Mouse (Mus musculus) liver, adult 2 months (tissue): ENCODE results near the gene 1700029P11Rik. TPM values are rescaled to one million over a fixed set of nuclear protein-coding genes. Genes with fewer than 3 reads are reported as not detected.

Experiments used
- DNase-seq: peaks from one replicate; pipeline ENCODE4 v3.0.0-alpha.2; 2011; ENCODE audit warnings: low read depth, low spot score; ENCODE audit errors: extremely low read depth
- H3K27ac ChIP-seq: fragments of 200-500 bp; replicated peaks from 2 replicates; pipeline ENCODE4 v1.5.1; 2012; ENCODE audit warnings: low read depth, mild to moderate bottlenecking, control low read depth, inconsistent platforms, low read length; ENCODE audit not compliant: insufficient read depth
- H3K27me3 ChIP-seq: fragments of 200-500 bp; 2 replicates; pipeline ENCODE4 v1.6.1; 2012; ENCODE audit warnings: mild to moderate bottlenecking, moderate library complexity, low read length, inconsistent platforms; ENCODE audit not compliant: control insufficient read depth, insufficient read depth
- H3K36me3 ChIP-seq: fragments of 200-500 bp; 2 replicates; pipeline ENCODE4 v1.6.1; 2012; ENCODE audit warnings: low read length, inconsistent platforms; ENCODE audit not compliant: control insufficient read depth, insufficient read depth
- H3K4me1 ChIP-seq: fragments of 200-500 bp; 2 replicates; pipeline ENCODE4 v1.6.1; 2011; ENCODE audit warnings: low read length; ENCODE audit not compliant: control insufficient read depth, insufficient read depth
- H3K4me3 ChIP-seq: fragments of 200-500 bp; 2 replicates; pipeline ENCODE4 v1.5.1; 2011; ENCODE audit warnings: low read depth, mild to moderate bottlenecking, control low read depth, low read length, moderate library complexity; ENCODE audit not compliant: insufficient read depth
- H3K79me2 ChIP-seq: fragments of 200-500 bp; 2 replicates; pipeline ENCODE4 v1.6.1; 2012; ENCODE audit warnings: inconsistent platforms, mild to moderate bottlenecking, low read length, moderate library complexity; ENCODE audit not compliant: control insufficient read depth, insufficient read depth
- H3K9ac ChIP-seq: fragments of 200-500 bp; 2 replicates; pipeline ENCODE4 v1.6.1; 2012; ENCODE audit warnings: low read depth, mild to moderate bottlenecking, control low read depth, inconsistent platforms, low read length
- CTCF ChIP-seq: fragments of 200-500 bp; IDR thresholded peaks from 2 replicates; pipeline ENCODE4 v1.5.1; 2011; ENCODE audit warnings: low read depth, low read length, control low read depth
- POLR2A ChIP-seq: fragments of 200-500 bp; IDR thresholded peaks from 2 replicates; pipeline ENCODE4 v1.6.1; 2011; ENCODE audit warnings: low read length, control low read depth; ENCODE audit not compliant: insufficient read depth; ENCODE audit errors: extremely low read depth
- WGBS: fragments of 180-500 bp; shearing (Covaris S2); methylation state at CpG from one replicate; pipeline ENCODE4 v1.1.7; 2018; 5-methylcytosine and 5-hydroxymethylcytosine counted together
- polyA plus RNA-seq: library from polyadenylated mRNA; depleted of rRNA; stranded (reverse); fragments of >200 nt; gene quantifications from 2 replicates; pipeline ENCODE4 v1.2.3, GENCODE M21; 2012
- total RNA-seq: library from RNA; depleted of rRNA; stranded (reverse); fragments of >200 nt; gene quantifications from 2 replicates; pipeline ENCODE4 v1.2.3, GENCODE M21; 2014

Gene 1700029P11Rik
- total and polyA plus RNA-seq, 2 experiments = not detected

GRCm38 (mm10) chr15:82016830-82017229, 36.5 kb downstream of the 1700029P11Rik start:
- peaks cover 4% of the 10 kb centered on the region; the same call in 1 of the 2 replicates for H3K79me2 ChIP-seq
- H3K27me3 ChIP-seq = no peaks in the 10 kb centered on the region
- H3K4me3 ChIP-seq = peak overlapping the region; percentile 63
- H3K27ac ChIP-seq = no peak overlapping the region
- 24% methylated on average over 6 of the region's 6 CpGs for WGBS
- peaks cover 11% of the 10 kb centered on the region; the same call in 1 of the 2 replicates for H3K4me1 ChIP-seq
- no peak for TF ChIP-seq POLR2A
- TF ChIP-seq CTCF = no peak
- H3K36me3 ChIP-seq = no peaks in the 10 kb centered on the region
- no peak for DNase-seq
- peak overlapping the region; percentile 66; the same call in 1 of the 2 replicates for H3K9ac ChIP-seq

DNA sequence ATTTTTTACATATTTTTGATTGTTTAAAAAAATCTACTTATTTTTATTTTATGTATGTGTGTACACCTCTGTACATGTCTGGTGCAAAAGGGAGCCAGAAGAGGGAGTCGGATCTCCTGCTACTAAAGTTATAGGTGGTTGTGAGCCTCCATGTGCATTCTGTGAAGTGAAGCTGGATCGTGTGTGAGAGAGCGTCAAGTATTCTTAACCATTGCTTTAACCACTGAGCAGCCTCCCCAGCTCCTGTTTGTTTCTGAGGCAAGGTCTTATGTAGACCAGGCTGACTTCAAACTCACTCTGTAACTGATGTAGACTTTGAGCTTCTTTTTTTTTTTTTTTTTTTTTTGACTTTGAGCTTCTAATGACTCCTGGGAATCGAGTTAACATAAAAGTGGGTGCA, 37.1 kb downstream of the 1700029P11Rik start:
- H3K27ac ChIP-seq = no peak overlapping the region
- no peak for TF ChIP-seq CTCF
- H3K36me3 ChIP-seq = no peaks in the 10 kb centered on the region
- H3K4me3 ChIP-seq = no peak overlapping the region
- WGBS = 68% methylated on average over 4 of the region's 4 CpGs
- peaks cover 11% of the 10 kb centered on the region; the same call in 1 of the 2 replicates for H3K4me1 ChIP-seq
- no peak overlapping the region for H3K9ac ChIP-seq
- H3K27me3 ChIP-seq = no peaks in the 10 kb centered on the region
- no peak for DNase-seq
- H3K79me2 ChIP-seq = no peaks in the 10 kb centered on the region; the same call in 1 of the 2 replicates

- DNase-seq = no peak
- H3K27ac ChIP-seq = no peak overlapping the region
- no peak overlapping the region for H3K9ac ChIP-seq
- TF ChIP-seq CTCF (no peak), POLR2A (no peak)
- H3K27me3 ChIP-seq = no peaks in the 10 kb centered on the region
- H3K36me3 ChIP-seq = no peaks in the 10 kb centered on the region
- H3K79me2 ChIP-seq = no peaks in the 10 kb centered on the region
- 88% methylated on average over 3 of the region's 3 CpGs for WGBS
- peaks cover 5% of the 10 kb centered on the region; the same call in 1 of the 2 replicates for H3K4me1 ChIP-seq
- H3K4me3 ChIP-seq = no peak overlapping the region
Measured at GRCm38 (mm10) chr15:82019288-82019687, 38.9 kb downstream of the 1700029P11Rik start.

- H3K9ac ChIP-seq = no peak overlapping the region
- no peak overlapping the region for H3K4me3 ChIP-seq
- no peak overlapping the region for H3K27ac ChIP-seq
- WGBS = 76% methylated on average over 13 of the region's 13 CpGs
- no peaks in the 10 kb centered on the region for H3K4me1 ChIP-seq
- TF ChIP-seq CTCF = no peak
- TF ChIP-seq POLR2A = no peak
- H3K27me3 ChIP-seq = no peaks in the 10 kb centered on the region
- H3K79me2 ChIP-seq = no peaks in the 10 kb centered on the region
- DNase-seq = no peak
- no peaks in the 10 kb centered on the region; the same call in 1 of the 2 replicates for H3K36me3 ChIP-seq
Measured at GRCm38 (mm10) chr15:82022535-82023088, 42.3 kb downstream of the 1700029P11Rik start.

- H3K9ac ChIP-seq = no peak overlapping the region
- H3K4me3 ChIP-seq = no peak overlapping the region
- no peaks in the 10 kb centered on the region for H3K4me1 ChIP-seq
- no peaks in the 10 kb centered on the region for H3K79me2 ChIP-seq
- H3K36me3 ChIP-seq = peaks cover 5% of the 10 kb centered on the region; the same call in 1 of the 2 replicates
- no peak for TF ChIP-seq POLR2A
- no peak for TF ChIP-seq CTCF
- no peak for DNase-seq
- H3K27me3 ChIP-seq = no peaks in the 10 kb centered on the region
- H3K27ac ChIP-seq = no peak overlapping the region
- WGBS = 86% methylated on average over 6 of the region's 6 CpGs
Measured at GRCm38 (mm10) chr15:82023965-82024635, 43.8 kb downstream of the 1700029P11Rik start.

DNA sequence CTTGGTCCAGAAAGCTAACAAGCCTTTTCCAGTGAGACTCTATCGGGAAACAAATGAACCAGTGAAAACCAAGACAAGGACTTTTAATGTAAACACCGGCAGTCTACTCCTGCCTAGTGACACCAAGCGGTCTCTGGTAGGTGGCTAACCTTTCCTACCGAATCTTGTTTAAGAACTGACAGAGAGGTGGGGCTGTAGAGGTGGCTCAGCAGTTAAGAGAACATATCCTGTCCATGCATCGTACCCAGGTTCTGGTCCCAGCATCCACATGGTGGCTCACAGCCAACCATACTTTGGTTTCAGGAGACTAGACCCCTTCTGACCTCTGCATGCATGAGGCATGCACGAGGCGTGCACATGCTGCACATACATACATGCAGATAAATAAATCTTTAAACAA, 46.9 kb downstream of the 1700029P11Rik start:
- Histone ChIP-seq H3K4me1 (no peaks in the 10 kb centered on the region), H3K4me3 (no peak overlapping the region), H3K79me2 (no peaks in the 10 kb centered on the region), H3K27ac (no peak overlapping the region), H3K9ac (no peak overlapping the region), H3K36me3 (peaks cover 14% of the 10 kb centered on the region; the same call in 1 of the 2 replicates), H3K27me3 (no peaks in the 10 kb centered on the region)
- TF ChIP-seq CTCF = no peak
- no peak for TF ChIP-seq POLR2A
- DNase-seq = no peak
- 94% methylated on average over 7 of the region's 7 CpGs for WGBS
